Mouse (Mus musculus): Measurements from ENCODE around the gene Gramd4. TPM values are rescaled to one million over a fixed set of nuclear protein-coding genes. Genes with fewer than 3 reads are reported as not detected.

Gene Gramd4
- total and polyA plus RNA-seq, 3 experiments = 0.17 to 0.66 (median 0.56) TPM

GRCm38 (mm10) chr15:86134941-86135783 is 77.7 kb downstream of the Gramd4 start:
- Histone ChIP-seq H3K36me3 (replicated peaks in 1 of 2; ENCODE audit: control insufficient read depth in 1 of 2, insufficient read depth in 1 of 2, low read length in 1 of 2) (no peaks in the 10 kb centered on the region), H3K79me2 (replicated peaks; ENCODE audit: control insufficient read depth, extremely low read depth, insufficient read depth, poor library complexity, severe bottlenecking) (no peaks in the 10 kb centered on the region), H3K4me3 (replicated peaks in 1 of 3; ENCODE audit: low read depth in 2 of 3, low read length in 2 of 3, poor library complexity in 1 of 3) (no peak overlapping the region), H3K4me2 (ENCODE audit: insufficient read depth, low read depth, poor library complexity, severe bottlenecking) (no peak overlapping the region), H3K9ac (ENCODE audit: insufficient read depth, low read depth) (no peak overlapping the region), H3K4me1 (ENCODE audit: control insufficient read depth in 1 of 2, insufficient read depth in 2 of 2) (peaks cover 13 to 33% of the 10 kb centered on the region in 2 experiments), H3K9me3 (replicated peaks; ENCODE audit: low read length) (no peaks in the 10 kb centered on the region), H3K27ac (ENCODE audit: insufficient read depth, low read depth) (no peak overlapping the region), H3K27me3 (replicated peaks) (peaks cover 19% of the 10 kb centered on the region)
- dilution Hi-C loops (cut with MboI; ENCODE audit: extremely low pct_ligation_motif_present, extremely low pct_unique_long_range_greater_than_20kb, low sequenced_read_pairs) = no loop called here
- TF ChIP-seq RAD21 (IDR thresholded peaks at IDR 0.05; ENCODE audit: low read depth, low read length) (peak; percentile 89), CTCF (conservative IDR thresholded peaks at IDR 0.05 in 1 of 2, IDR thresholded peaks at IDR 0.05 in 1 of 2; ENCODE audit: low read depth in 2 of 2, low read length in 2 of 2) (peak; percentile 85 to 96), ZC3H11A (IDR thresholded peaks at IDR 0.05; ENCODE audit: low read depth, low read length) (0 out of 2 replicates have a peak, but pooled peaks have one; percentile 24), SMC3 (IDR thresholded peaks at IDR 0.05; ENCODE audit: low read depth, low read length) (peak; percentile 83), HCFC1 (IDR thresholded peaks at IDR 0.05; ENCODE audit: low read depth, low read length) (no peak), TBP (conservative IDR thresholded peaks at IDR 0.05; ENCODE audit: low read depth, low read length) (no peak), POLR2A (IDR thresholded peaks at IDR 0.05; ENCODE audit: low read depth, low read length) (no peak), PAX5 (IDR thresholded peaks at IDR 0.05; ENCODE audit: low read length) (no peak), TCF12 (IDR thresholded peaks at IDR 0.05; ENCODE audit: low read depth, low read length) (no peak)
- in situ Hi-C loops (cut with MboI; ENCODE audit: low pct_ligation_motif_present, low pct_unique_long_range_greater_than_20kb, low sequenced_read_pairs) = loop anchor here (5.0 kb wide), 1 partner anchor 223 kb away; no protein-coding TSS in a partner anchor
- peak; percentile 76 for DNase-seq (ENCODE audit: extremely low read depth)

GRCm38 (mm10) chr15:86137638-86138037 is 80.1 kb downstream of the Gramd4 start:
- no peak for TF ChIP-seq TCF12 (IDR thresholded peaks at IDR 0.05; ENCODE audit: low read depth, low read length)
- peak; percentile 7 for TF ChIP-seq RAD21 (IDR thresholded peaks at IDR 0.05; ENCODE audit: low read depth, low read length)
- peak; percentile 41 for TF ChIP-seq SMC3 (IDR thresholded peaks at IDR 0.05; ENCODE audit: low read depth, low read length)
- peak; percentile 39 to 64 for TF ChIP-seq CTCF (conservative IDR thresholded peaks at IDR 0.05 in 1 of 2, IDR thresholded peaks at IDR 0.05 in 1 of 2; ENCODE audit: low read depth in 2 of 2, low read length in 2 of 2)
- Histone ChIP-seq H3K27me3 (replicated peaks) (peaks cover 12% of the 10 kb centered on the region), H3K4me3 (replicated peaks in 1 of 3; ENCODE audit: low read depth in 2 of 3, low read length in 2 of 3, poor library complexity in 1 of 3) (no peak overlapping the region), H3K9me3 (replicated peaks; ENCODE audit: low read length) (no peaks in the 10 kb centered on the region), H3K4me1 (ENCODE audit: control insufficient read depth in 1 of 2, insufficient read depth in 2 of 2) (peaks cover 0 to 11% of the 10 kb centered on the region in 2 experiments; a peak in 2 of 4 replicates), H3K27ac (ENCODE audit: insufficient read depth, low read depth) (no peak overlapping the region), H3K79me2 (replicated peaks; ENCODE audit: control insufficient read depth, extremely low read depth, insufficient read depth, poor library complexity, severe bottlenecking) (no peaks in the 10 kb centered on the region), H3K9ac (ENCODE audit: insufficient read depth, low read depth) (no peak overlapping the region), H3K4me2 (ENCODE audit: insufficient read depth, low read depth, poor library complexity, severe bottlenecking) (no peak overlapping the region), H3K36me3 (replicated peaks in 1 of 2; ENCODE audit: control insufficient read depth in 1 of 2, insufficient read depth in 1 of 2, low read length in 1 of 2) (peaks cover 10 to 12% of the 10 kb centered on the region in 2 experiments)
- in situ Hi-C loops (cut with MboI; ENCODE audit: low pct_ligation_motif_present, low pct_unique_long_range_greater_than_20kb, low sequenced_read_pairs) (no loop called here), dilution Hi-C loops (cut with MboI; ENCODE audit: extremely low pct_ligation_motif_present, extremely low pct_unique_long_range_greater_than_20kb, low sequenced_read_pairs) (no loop called here)
- DNase-seq (ENCODE audit: extremely low read depth) = peak; percentile 24

- DNase-seq (ENCODE audit: extremely low read depth) = peak; percentile 35
- Histone ChIP-seq H3K36me3 (replicated peaks in 1 of 2; ENCODE audit: control insufficient read depth in 1 of 2, insufficient read depth in 1 of 2, low read length in 1 of 2) (peaks cover 12 to 22% of the 10 kb centered on the region in 2 experiments), H3K9me3 (replicated peaks; ENCODE audit: low read length) (no peaks in the 10 kb centered on the region), H3K79me2 (replicated peaks; ENCODE audit: control insufficient read depth, extremely low read depth, insufficient read depth, poor library complexity, severe bottlenecking) (no peaks in the 10 kb centered on the region), H3K4me1 (ENCODE audit: control insufficient read depth in 1 of 2, insufficient read depth in 2 of 2) (peaks cover 0 to 11% of the 10 kb centered on the region in 2 experiments; a peak in 2 of 4 replicates), H3K27me3 (replicated peaks) (peaks cover 6% of the 10 kb centered on the region), H3K9ac (ENCODE audit: insufficient read depth, low read depth) (no peak overlapping the region), H3K4me3 (replicated peaks in 1 of 3; ENCODE audit: low read depth in 2 of 3, low read length in 2 of 3, poor library complexity in 1 of 3) (no peak overlapping the region), H3K27ac (ENCODE audit: insufficient read depth, low read depth) (no peak overlapping the region), H3K4me2 (ENCODE audit: insufficient read depth, low read depth, poor library complexity, severe bottlenecking) (no peak overlapping the region)
- in situ Hi-C loops (cut with MboI; ENCODE audit: low pct_ligation_motif_present, low pct_unique_long_range_greater_than_20kb, low sequenced_read_pairs) (no loop called here), dilution Hi-C loops (cut with MboI; ENCODE audit: extremely low pct_ligation_motif_present, extremely low pct_unique_long_range_greater_than_20kb, low sequenced_read_pairs) (no loop called here)
- TF ChIP-seq SMC3 (IDR thresholded peaks at IDR 0.05; ENCODE audit: low read depth, low read length) (peak; percentile 55), CTCF (conservative IDR thresholded peaks at IDR 0.05 in 1 of 2, IDR thresholded peaks at IDR 0.05 in 1 of 2; ENCODE audit: low read depth in 2 of 2, low read length in 2 of 2) (peak; percentile 76 to 88), PAX5 (IDR thresholded peaks at IDR 0.05; ENCODE audit: low read length) (no peak), RAD21 (IDR thresholded peaks at IDR 0.05; ENCODE audit: low read depth, low read length) (peak; percentile 10; the same call in 1 of the 2 replicates)
Measured at GRCm38 (mm10) chr15:86140323-86140722, 82.8 kb downstream of the Gramd4 start.
